Comparison of ENCODE assay signal across 30 mouse cellular contexts in genomic region chr7:29942740-29943139, GRCm38 (mm10). TPM values are rescaled to one million over a fixed set of nuclear protein-coding genes. Genes with fewer than 3 reads are reported as not detected.
A peak's percentile ranks its signal among the peaks of the same experiment; 100 is the strongest.
DNase-seq lines count a peak whose midpoint lies in the region; ATAC-seq and TF ChIP-seq lines count a peak whose summit lies in the region.
"Had no signal": no experiment of that assay in that cellular context is flagged by ENCODE, and none has a peak within 500 bp of the region (broad histone marks: within the 10 kb centered on the region; RNA-seq: fewer than 3 reads in every experiment).

No protein-coding gene starts in this region.

- no peak for TF ChIP-seq CTCF in heart, postnatal 0 days (IDR thresholded peaks at IDR 0.05; ENCODE audit: low read depth)
- TF ChIP-seq CTCF in cortical plate, adult 2 months (IDR thresholded peaks at IDR 0.05; ENCODE audit: extremely low read depth, insufficient read depth, low read length), result no peak

- H3K27ac ChIP-seq in heart, postnatal 0 days (ENCODE audit: low read depth), result no peak overlapping the region
- peak overlapping the region; percentile 43; the same call in 1 of the 2 replicates for H3K27ac ChIP-seq in cortical plate, adult 2 months (ENCODE audit: insufficient read depth, low read length)
- no peak overlapping the region for H3K27ac ChIP-seq in midbrain, embryonic 15.5 days
- H3K27ac ChIP-seq: embryonic facial prominence, embryonic 10.5 days; embryonic facial prominence, embryonic 15.5 days; forebrain, embryonic 12.5 days; hindbrain, embryonic 12.5 days; left cerebral cortex, adult 2 months; limb, embryonic 13.5 days; liver, embryonic 13.5 days; macrophage; stomach, postnatal 0 days had no signal

- no peaks in the 10 kb centered on the region for H3K27me3 ChIP-seq in heart, postnatal 0 days (ENCODE audit: control insufficient read depth, insufficient read depth, low read length)
- H3K27me3 ChIP-seq in midbrain, embryonic 15.5 days (replicated peaks), result no peaks in the 10 kb centered on the region
- H3K27me3 ChIP-seq: CH12.LX; embryonic facial prominence, embryonic 15.5 days; forebrain, embryonic 12.5 days; hindbrain, embryonic 12.5 days; limb, embryonic 13.5 days; liver, embryonic 13.5 days had no signal

- no peak for TF ChIP-seq POLR2A in cortical plate, adult 2 months (IDR thresholded peaks at IDR 0.05; ENCODE audit: extremely low read depth, insufficient read depth, low read length)

- intact Hi-C loops in heart, postnatal 36 days (cut with DNase I), result no loop called here

- TF ChIP-seq EP300 in heart, postnatal 0 days (IDR thresholded peaks at IDR 0.05; ENCODE audit: low read depth), result no peak

- H3K4me2 ChIP-seq in heart, postnatal 0 days (ENCODE audit: low read depth, low read length), result peak overlapping the region; percentile 26; the same call in 1 of the 2 replicates
- no peak overlapping the region for H3K4me2 ChIP-seq in midbrain, embryonic 15.5 days
- H3K4me2 ChIP-seq: embryonic facial prominence, embryonic 15.5 days; forebrain, embryonic 12.5 days; hindbrain, embryonic 12.5 days; limb, embryonic 13.5 days; liver, embryonic 13.5 days had no signal

- peaks cover 6% of the 10 kb centered on the region; the same call in 1 of the 2 replicates for H3K4me1 ChIP-seq in heart, postnatal 0 days (ENCODE audit: control insufficient read depth, insufficient read depth)
- no peaks in the 10 kb centered on the region; the same call in 1 of the 2 replicates for H3K4me1 ChIP-seq in cortical plate, adult 2 months (ENCODE audit: control insufficient read depth, insufficient read depth, low read length)
- H3K4me1 ChIP-seq in midbrain, embryonic 15.5 days, result no peaks in the 10 kb centered on the region
- H3K4me1 ChIP-seq: embryonic facial prominence, embryonic 10.5 days; embryonic facial prominence, embryonic 15.5 days; forebrain, embryonic 12.5 days; hindbrain, embryonic 12.5 days; limb, embryonic 13.5 days; liver, embryonic 13.5 days had no signal

- H3K9me3 ChIP-seq in heart, postnatal 0 days (replicated peaks; ENCODE audit: control insufficient read depth, low read length), result no peaks in the 10 kb centered on the region
- no peaks in the 10 kb centered on the region for H3K9me3 ChIP-seq in midbrain, embryonic 15.5 days
- H3K9me3 ChIP-seq: embryonic facial prominence, embryonic 10.5 days; embryonic facial prominence, embryonic 15.5 days; forebrain, embryonic 12.5 days; hindbrain, embryonic 12.5 days; limb, embryonic 13.5 days; liver, embryonic 13.5 days had no signal

- peak; percentile 32 for DNase-seq in heart, postnatal 0 days (ENCODE audit: low spot score)
- DNase-seq in heart, postnatal 36 days, result no peak
- peak; percentile 19 for DNase-seq in lung, postnatal 10 days
- no peak for DNase-seq in lung, postnatal 36 days
- DNase-seq in Muller cell, postnatal 12 days (ENCODE audit: inconsistent ontology term), result peak; percentile 21
- DNase-seq in adrenal gland, postnatal 25 days, result no peak
- DNase-seq: adrenal gland, postnatal 10 days; cerebellum, adult 2 months; cerebellum, postnatal 14 days; gastrocnemius, postnatal 14 days; kidney, adult 9 months; kidney, postnatal 14 days; liver, embryonic 13.5 days; lung, adult 2 months; right cerebral cortex, postnatal 4 days; thymus, adult 2 months; thymus, postnatal 36 days had no signal

- 33% methylated on average over 2 of the region's 2 CpGs for WGBS in heart, postnatal 0 days
- 57% methylated on average over 2 of the region's 2 CpGs for WGBS in midbrain, embryonic 15.5 days

- peak; percentile 55 for ATAC-seq in heart, postnatal 0 days (ENCODE audit: insufficient read depth, low read depth)
- no peak for ATAC-seq in midbrain, embryonic 15.5 days (replicated peaks)
- ATAC-seq: intestine, postnatal 0 days; midbrain, embryonic 16.5 days had no signal

- H3K9ac ChIP-seq in heart, postnatal 0 days (replicated peaks; ENCODE audit: low read depth, low read length), result no peak overlapping the region
- H3K9ac ChIP-seq in midbrain, embryonic 15.5 days, result no peak overlapping the region
- H3K9ac ChIP-seq: embryonic facial prominence, embryonic 15.5 days; forebrain, embryonic 12.5 days; hindbrain, embryonic 12.5 days; limb, embryonic 13.5 days; liver, embryonic 13.5 days had no signal

- no peak overlapping the region for H3K4me3 ChIP-seq in heart, postnatal 0 days (ENCODE audit: low read depth, low read length)
- no peak overlapping the region for H3K4me3 ChIP-seq in cortical plate, adult 2 months (ENCODE audit: insufficient read depth, low read length)
- no peak overlapping the region for H3K4me3 ChIP-seq in midbrain, embryonic 15.5 days
- H3K4me3 ChIP-seq: embryonic facial prominence, embryonic 10.5 days; embryonic facial prominence, embryonic 15.5 days; forebrain, embryonic 12.5 days; hindbrain, embryonic 12.5 days; left cerebral cortex, adult 2 months; limb, embryonic 13.5 days; liver, embryonic 13.5 days had no signal

- peaks cover 2% of the 10 kb centered on the region; the same call in 1 of the 2 replicates for H3K36me3 ChIP-seq in heart, postnatal 0 days (replicated peaks; ENCODE audit: control insufficient read depth, insufficient read depth, low read length)
- H3K36me3 ChIP-seq in midbrain, embryonic 15.5 days (replicated peaks), result peaks cover 8% of the 10 kb centered on the region; the same call in 1 of the 2 replicates

RNA-seq across cellular contexts. Expression of gene Zfp74, which starts 11.1 kb away (rescaled TPM):
- 2.0 and 3.2 TPM in 2 replicates for total RNA-seq in heart, postnatal 0 days (2014; rRNA removed; ENCODE audit: low replicate concordance)
- polyA plus RNA-seq in heart, postnatal 0 days (2015; fragmentation: Nextera tagmentation; extraction: Ambion mirVana), result 5.4 and 5.5 TPM in 2 replicates
- total RNA-seq in heart, postnatal 36 days (2021), result 1 to 10 TPM; 5.9 TPM
- polyA plus RNA-seq in cortical plate, adult 2 months (2012; rRNA removed), result 12.5 and 13.1 TPM in 2 replicates
- 23.4 and 24.2 TPM in 2 replicates for polyA plus RNA-seq in midbrain, embryonic 15.5 days (2015; fragmentation: Nextera tagmentation; extraction: Ambion mirVana)
- 13.5 and 15.1 TPM in 2 replicates for total RNA-seq in adrenal gland, postnatal 25 days (2021)

RNA-seq across cellular contexts. Expression of gene Zfp383, which starts 34.7 kb away (rescaled TPM):
- 2.5 and 5.3 TPM in 2 replicates for total RNA-seq in heart, postnatal 0 days (2014; rRNA removed; ENCODE audit: low replicate concordance)
- polyA plus RNA-seq in heart, postnatal 0 days (2015; fragmentation: Nextera tagmentation; extraction: Ambion mirVana), result 2.5 and 3.0 TPM in 2 replicates
- 1 to 10 TPM; 6.1 to 9.9 TPM for total RNA-seq in heart, postnatal 36 days (2021)
- 9.2 and 9.5 TPM in 2 replicates for polyA plus RNA-seq in cortical plate, adult 2 months (2012; rRNA removed)
- polyA plus RNA-seq in midbrain, embryonic 15.5 days (2015; fragmentation: Nextera tagmentation; extraction: Ambion mirVana), result 7.2 and 7.7 TPM in 2 replicates
- total RNA-seq in adrenal gland, postnatal 25 days (2021), result 6.8 and 7.7 TPM in 2 replicates

RNA-seq across cellular contexts. Expression of gene Zfp27, which starts 36.4 kb away (rescaled TPM):
- 7.5 and 12.8 TPM in 2 replicates for total RNA-seq in heart, postnatal 0 days (2014; rRNA removed; ENCODE audit: low replicate concordance)
- polyA plus RNA-seq in heart, postnatal 0 days (2015; fragmentation: Nextera tagmentation; extraction: Ambion mirVana), result 6.5 and 7.7 TPM in 2 replicates
- total RNA-seq in heart, postnatal 36 days (2021), result 1 to 10 TPM; 7.9 to 8.9 TPM
- 12.0 and 12.5 TPM in 2 replicates for polyA plus RNA-seq in cortical plate, adult 2 months (2012; rRNA removed)
- 15.5 and 16.0 TPM in 2 replicates for polyA plus RNA-seq in midbrain, embryonic 15.5 days (2015; fragmentation: Nextera tagmentation; extraction: Ambion mirVana)
- 12.6 and 15.2 TPM in 2 replicates for total RNA-seq in adrenal gland, postnatal 25 days (2021)

RNA-seq across cellular contexts. Expression of gene Zfp568, which starts 41.0 kb away (rescaled TPM):
- total RNA-seq in heart, postnatal 0 days (2014; rRNA removed; ENCODE audit: low replicate concordance), result 38.3 and 39.3 TPM in 2 replicates
- 9.5 and 13.6 TPM in 2 replicates for polyA plus RNA-seq in heart, postnatal 0 days (2015; fragmentation: Nextera tagmentation; extraction: Ambion mirVana)
- 10 to 100 TPM; 22.0 to 22.7 TPM for total RNA-seq in heart, postnatal 36 days (2021)
- polyA plus RNA-seq in cortical plate, adult 2 months (2012; rRNA removed), result 2.1 and 3.0 TPM in 2 replicates
- polyA plus RNA-seq in midbrain, embryonic 15.5 days (2015; fragmentation: Nextera tagmentation; extraction: Ambion mirVana), result 6.0 and 7.0 TPM in 2 replicates
- 10.1 and 10.4 TPM in 2 replicates for total RNA-seq in adrenal gland, postnatal 25 days (2021)

Comparison
In these comparisons a context has a peak if more than half of its experiments do, and no peak if none do; other contexts are left out.
1. DNase-seq: peak in heart, postnatal 0 days (single experiment), lung, postnatal 10 days (single experiment) and Muller cell, postnatal 12 days (single experiment); none in heart, postnatal 36 days (0 of 2), lung, postnatal 36 days (single experiment) and adrenal gland, postnatal 25 days (single experiment).